Mouse (Mus musculus) heart, embryonic 16.5 days (tissue): ENCODE measurements at regions not wholly inside any gene's neighbourhood (a gene's known extent, or its start where the extent isn't known, plus 50 kb on each side); places are given as distances from the start of the nearest gene placed in this dataset.

ENCODE experiments used
- ATAC-seq: fragments of 200-750 bp; cut with Nextera tagmentation; replicated peaks from 2 replicates; pipeline ENCODE4 v1.8.0; 2017; ENCODE audit warnings: moderate number of reproducible peaks; ENCODE audit not compliant: insufficient read depth, low FRiP score; ENCODE audit errors: extremely low read depth
- H3K27ac ChIP-seq: fragments of 300-500 bp; sonication (generic); 2 replicates; pipeline ENCODE4 v1.5.1; 2014; ENCODE audit warnings: mild to moderate bottlenecking, low read length, control low read depth, moderate library complexity
- H3K27me3 ChIP-seq: fragments of 300-500 bp; sonication (generic); 2 replicates; pipeline ENCODE4 v1.6.1; 2014; ENCODE audit warnings: low read length, mixed read lengths; ENCODE audit not compliant: control insufficient read depth, insufficient read depth
- H3K36me3 ChIP-seq: fragments of 300-500 bp; sonication (generic); 2 replicates; pipeline ENCODE4 v1.6.1; 2014; ENCODE audit not compliant: control insufficient read depth, insufficient read depth
- H3K4me1 ChIP-seq: fragments of 300-500 bp; sonication (generic); 2 replicates; pipeline ENCODE4 v1.6.1; 2014; ENCODE audit warnings: low read length, mixed read lengths; ENCODE audit not compliant: control insufficient read depth, insufficient read depth
- H3K4me2 ChIP-seq: fragments of 300-500 bp; sonication (generic); 2 replicates; pipeline ENCODE4 v1.6.1; 2014; ENCODE audit warnings: low read depth, mild to moderate bottlenecking, control low read depth, low read length
- H3K4me3 ChIP-seq: fragments of 300-500 bp; sonication (generic); 2 replicates; pipeline ENCODE4 v1.5.1; 2014; ENCODE audit warnings: mild to moderate bottlenecking, control low read depth, low read length
- H3K9ac ChIP-seq: fragments of 300-500 bp; sonication (generic); 2 replicates; pipeline ENCODE4 v1.6.1; 2014; ENCODE audit warnings: low read length, control low read depth
- H3K9me3 ChIP-seq: fragments of 300-500 bp; sonication (generic); replicated peaks from 2 replicates; pipeline ENCODE4 v1.6.1; 2016; ENCODE audit warnings: low read length; ENCODE audit not compliant: control insufficient read depth
- WGBS: fragments of 180-500 bp; shearing (Covaris S2); extraction: QIAGEN DNeasy Blood & Tissue Kit; methylation state at CpG from one replicate; pipeline ENCODE4 v1.1.7; 2014; 5-methylcytosine and 5-hydroxymethylcytosine counted together

DNA sequence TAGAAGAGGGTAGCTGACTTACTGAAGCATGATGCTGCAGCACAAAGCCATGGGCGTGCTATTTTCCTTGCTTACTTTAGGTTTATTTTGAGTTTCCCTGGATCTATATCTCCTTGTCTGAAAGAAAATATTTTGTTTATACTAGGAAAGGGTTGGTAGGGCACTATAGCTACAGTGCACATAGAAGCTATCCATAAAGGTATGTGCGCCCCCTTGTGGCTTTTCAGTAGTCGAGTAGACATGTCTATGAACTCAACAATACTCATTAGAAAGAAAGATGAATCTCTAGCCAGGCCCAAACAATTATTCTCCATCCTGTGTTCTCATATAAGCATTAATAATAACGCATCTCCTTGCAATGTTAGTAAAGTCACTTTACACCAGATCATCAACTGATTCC is 114.3 kb downstream of the Rab38 start:
- no peaks in the 10 kb centered on the region for H3K4me1 ChIP-seq
- ATAC-seq: 0 out of 2 replicates have a peak, but pooled peaks have one; percentile 63
- H3K36me3 ChIP-seq: no peaks in the 10 kb centered on the region
- H3K4me2 ChIP-seq: no peak overlapping the region
- WGBS: 4% methylated on average over 4 of the region's 4 CpGs
- no peak overlapping the region for H3K4me3 ChIP-seq
- no peaks in the 10 kb centered on the region for H3K9me3 ChIP-seq
- H3K27me3 ChIP-seq: no peaks in the 10 kb centered on the region
- H3K27ac ChIP-seq: no peak overlapping the region
- no peak overlapping the region for H3K9ac ChIP-seq

DNA sequence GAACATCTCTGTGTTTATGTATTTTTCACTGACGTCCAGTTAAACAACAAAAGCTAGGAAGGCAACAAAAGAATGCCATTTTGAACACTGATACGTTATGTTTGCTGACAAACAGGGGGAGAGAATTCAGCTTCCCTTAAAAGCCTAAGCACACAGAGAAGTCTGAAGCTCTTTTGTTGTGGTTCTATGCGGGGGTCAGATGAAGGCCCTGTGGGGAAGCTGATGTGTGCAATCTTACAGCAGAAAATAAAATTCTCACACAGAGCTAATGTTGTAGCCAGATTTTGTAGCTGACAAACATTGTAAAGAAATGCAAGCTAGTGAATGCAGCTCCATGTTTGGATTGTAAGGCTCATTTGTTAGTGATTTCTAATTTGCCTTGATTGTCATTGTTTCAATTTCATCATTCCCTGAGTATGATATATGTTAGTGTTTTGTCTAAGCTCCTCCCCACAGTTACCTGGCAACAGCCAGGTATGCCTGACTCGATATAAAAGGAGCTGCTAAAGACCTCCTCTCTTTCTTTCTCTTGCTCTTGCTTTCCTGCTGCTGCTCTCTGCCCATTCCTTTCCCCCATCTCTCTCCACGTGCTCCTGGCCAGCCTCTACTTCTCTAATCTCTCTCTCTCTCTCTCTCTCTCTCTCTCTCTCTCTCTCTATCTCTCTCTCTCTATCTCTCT is 115.0 kb downstream of the Rab38 start:
- H3K27me3 ChIP-seq: no peaks in the 10 kb centered on the region
- no peak overlapping the region for H3K9ac ChIP-seq
- no peaks in the 10 kb centered on the region for H3K4me1 ChIP-seq
- no peak overlapping the region for H3K27ac ChIP-seq
- ATAC-seq: no peak
- WGBS: 54% methylated on average over 5 of the region's 5 CpGs
- H3K4me2 ChIP-seq: no peak overlapping the region
- H3K36me3 ChIP-seq: no peaks in the 10 kb centered on the region
- no peak overlapping the region for H3K4me3 ChIP-seq
- H3K9me3 ChIP-seq: no peaks in the 10 kb centered on the region

DNA sequence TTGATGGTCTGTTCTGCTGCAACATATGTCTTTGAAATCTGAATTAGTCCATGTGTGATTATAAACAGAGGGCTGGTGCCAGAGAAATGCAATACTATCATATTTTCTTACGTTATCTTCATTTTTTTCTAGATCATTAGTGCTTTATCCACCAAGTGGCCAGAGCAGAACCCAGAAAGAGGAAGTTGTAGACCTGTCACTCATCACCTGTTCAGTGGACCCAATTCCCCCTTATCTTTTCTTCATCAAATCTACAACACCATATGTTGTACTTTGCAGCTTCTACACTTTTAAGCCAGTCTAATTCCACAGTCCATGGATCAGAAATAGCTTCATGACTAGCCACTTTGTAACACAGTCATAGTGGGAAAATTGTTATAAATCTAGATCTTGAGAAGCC is 145.0 kb downstream of the Rab38 start:
- no peak for ATAC-seq
- WGBS: 56% methylated on average over 1 of the region's 1 CpGs
- no peaks in the 10 kb centered on the region for H3K36me3 ChIP-seq
- H3K9me3 ChIP-seq: no peaks in the 10 kb centered on the region
- no peak overlapping the region for H3K9ac ChIP-seq
- H3K4me3 ChIP-seq: no peak overlapping the region
- H3K27me3 ChIP-seq: no peaks in the 10 kb centered on the region
- H3K4me2 ChIP-seq: no peak overlapping the region
- no peak overlapping the region for H3K27ac ChIP-seq
- no peaks in the 10 kb centered on the region for H3K4me1 ChIP-seq

DNA sequence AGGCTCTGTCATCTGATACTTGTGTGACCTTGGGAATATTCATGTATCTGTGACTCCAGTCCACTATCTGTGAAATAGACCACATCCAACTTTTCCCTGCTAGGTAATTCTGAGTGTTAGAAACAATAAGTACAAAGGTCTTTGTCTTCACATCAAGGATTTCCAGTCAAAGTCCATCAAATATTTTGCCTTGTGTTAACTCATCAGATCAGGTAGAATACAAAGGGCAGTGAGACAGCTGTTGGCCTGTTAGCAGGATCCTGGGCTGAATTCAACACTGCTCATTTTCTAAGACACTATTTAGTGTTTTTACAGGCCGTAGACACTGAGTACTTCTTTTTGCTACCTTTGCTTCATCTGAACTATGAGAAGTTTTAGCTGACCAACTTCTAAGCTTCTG is 170.7 kb downstream of the Rab38 start:
- Histone ChIP-seq H3K4me2 (no peak overlapping the region), H3K9ac (no peak overlapping the region), H3K9me3 (no peaks in the 10 kb centered on the region; the same call in 1 of the 2 replicates), H3K4me3 (no peak overlapping the region), H3K27ac (no peak overlapping the region), H3K36me3 (no peaks in the 10 kb centered on the region), H3K4me1 (no peaks in the 10 kb centered on the region), H3K27me3 (no peaks in the 10 kb centered on the region)
- WGBS: 78% methylated on average over 1 of the region's 1 CpGs
- ATAC-seq: no peak
